Mouse (Mus musculus) cerebellum, postnatal 4 days (tissue): ENCODE data around the gene Aplnr.

Source experiments
- DNase-seq, 2 experiments: peaks; one replicate each; pipeline ENCODE4 v3.0.0; 2022; ENCODE audit warnings: low spot score in 2 of 2, mixed read lengths in 1 of 2

Gene Aplnr

DNA sequence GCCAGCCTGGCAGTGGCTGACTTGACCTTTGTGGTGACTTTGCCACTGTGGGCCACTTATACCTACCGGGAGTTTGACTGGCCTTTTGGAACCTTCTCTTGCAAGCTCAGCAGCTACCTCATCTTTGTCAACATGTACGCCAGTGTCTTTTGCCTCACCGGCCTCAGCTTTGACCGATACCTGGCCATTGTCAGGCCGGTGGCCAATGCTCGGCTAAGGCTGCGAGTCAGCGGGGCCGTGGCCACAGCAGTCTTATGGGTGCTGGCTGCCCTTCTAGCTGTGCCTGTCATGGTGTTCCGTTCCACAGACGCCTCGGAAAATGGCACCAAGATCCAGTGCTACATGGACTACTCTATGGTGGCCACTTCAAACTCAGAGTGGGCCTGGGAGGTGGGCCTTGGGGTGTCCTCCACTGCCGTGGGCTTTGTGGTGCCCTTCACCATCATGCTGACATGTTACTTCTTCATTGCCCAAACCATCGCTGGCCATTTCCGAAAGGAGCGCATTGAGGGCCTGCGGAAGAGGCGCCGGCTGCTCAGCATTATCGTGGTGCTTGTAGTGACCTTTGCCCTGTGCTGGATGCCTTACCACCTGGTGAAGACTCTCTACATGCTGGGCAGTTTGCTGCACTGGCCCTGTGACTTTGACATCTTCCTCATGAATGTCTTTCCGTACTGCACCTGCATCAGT, 951 bp downstream of the Aplnr start:
- DNase-seq, result no peak

DNA sequence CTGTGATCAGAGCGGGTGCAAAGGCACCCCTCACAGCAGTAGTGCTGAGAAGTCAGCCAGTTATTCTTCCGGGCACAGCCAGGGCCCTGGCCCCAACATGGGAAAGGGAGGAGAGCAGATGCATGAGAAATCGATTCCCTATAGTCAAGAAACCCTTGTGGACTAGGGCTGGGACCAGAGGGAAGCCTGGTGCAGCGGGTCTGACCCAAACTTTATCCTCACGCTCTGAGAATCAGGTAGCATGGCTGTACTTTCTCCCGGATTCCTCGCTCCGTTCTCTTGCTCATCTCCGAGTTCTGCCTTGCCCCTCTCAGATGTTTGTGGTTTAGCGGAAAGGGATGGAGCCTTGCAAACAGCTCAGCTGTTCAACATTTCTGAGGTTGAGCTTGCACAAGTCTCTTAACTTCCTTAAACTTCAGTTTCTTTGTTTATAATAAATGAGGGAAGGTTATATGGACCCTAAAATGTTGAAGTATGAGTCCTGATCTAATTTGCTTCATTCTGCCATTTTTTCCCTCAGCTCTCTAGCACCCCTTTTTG, 1.6 kb downstream of the Aplnr start:
- DNase-seq, result no peak

DNA sequence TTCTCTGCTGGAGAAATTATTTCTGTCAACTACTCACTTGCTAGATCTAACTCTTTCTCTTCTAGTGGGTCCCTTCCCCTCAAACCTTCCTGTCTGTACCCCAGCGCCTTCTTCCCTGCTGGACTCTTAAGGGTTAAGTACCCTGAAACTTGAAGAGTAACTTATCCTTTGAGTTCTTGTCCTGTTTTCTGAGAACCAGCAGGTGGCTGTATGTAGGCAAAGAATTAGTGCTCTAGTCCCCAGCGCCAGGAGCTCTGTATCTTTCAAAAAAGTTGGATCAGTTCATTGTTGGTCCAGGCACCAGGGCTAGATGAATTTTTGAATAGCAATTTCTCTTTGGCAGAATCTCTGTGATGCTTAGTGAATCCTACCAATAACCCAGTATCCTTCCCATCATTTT, 2.1 kb downstream of the Aplnr start:
- DNase-seq, result no peak

DNA sequence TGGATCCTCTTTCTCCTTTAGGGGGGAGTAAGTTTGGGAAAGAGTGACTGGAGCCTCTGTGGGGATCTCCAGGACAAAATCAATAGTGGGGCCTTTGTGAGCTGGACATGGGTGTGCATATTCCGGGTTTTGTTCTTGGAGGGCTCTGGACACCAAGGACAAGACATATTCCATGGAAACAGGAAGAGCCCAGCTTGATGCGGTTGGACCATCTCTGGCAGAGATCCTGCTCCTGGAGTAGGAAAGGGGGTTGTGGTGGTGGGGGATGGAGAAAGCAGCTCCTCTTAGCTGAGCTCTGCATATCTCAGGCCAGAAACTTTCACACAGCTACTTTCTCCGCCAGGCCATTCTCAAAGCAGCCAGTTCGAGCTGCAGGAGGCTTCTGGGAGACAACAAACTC, 3.4 kb downstream of the Aplnr start:
- no peak for DNase-seq

DNA sequence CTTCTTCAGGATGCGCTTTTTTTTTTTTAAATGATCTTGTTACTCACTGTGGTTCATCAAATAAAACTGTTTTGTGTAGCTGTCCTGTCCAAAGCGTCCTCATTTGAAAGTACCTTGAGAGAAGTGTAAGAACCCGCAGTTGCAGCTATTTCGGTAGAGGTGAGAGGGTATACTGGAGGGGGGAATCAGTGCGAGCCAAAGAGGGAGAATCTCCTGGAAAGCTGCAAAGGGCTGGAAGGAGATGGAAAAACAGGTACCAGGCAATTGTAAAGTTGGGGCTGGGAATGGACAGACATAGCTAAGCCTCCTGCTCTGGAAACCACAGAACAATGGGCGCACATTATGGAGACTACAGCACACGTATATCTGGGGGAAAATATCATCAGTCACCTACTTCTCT, 3.8 kb downstream of the Aplnr start:
- no peak for DNase-seq

DNA sequence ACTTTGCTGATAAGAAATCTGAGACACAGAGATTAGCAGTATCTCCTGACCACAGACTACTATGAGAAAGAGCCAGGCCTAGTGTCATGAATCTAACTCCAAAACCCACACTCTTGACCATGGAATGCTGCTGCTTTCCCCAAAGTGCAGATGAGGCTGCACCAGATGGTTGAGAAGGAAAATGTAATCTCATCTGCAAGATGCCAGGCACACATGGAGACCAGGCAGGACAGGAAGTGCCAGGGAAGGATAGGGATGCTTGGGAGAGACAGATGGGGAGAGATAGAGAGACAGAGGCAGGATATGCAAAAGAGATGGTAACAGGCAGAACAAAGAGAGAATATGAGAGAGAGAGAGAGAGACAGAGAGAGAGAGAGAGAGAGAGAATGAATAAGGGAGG, 4.8 kb downstream of the Aplnr start:
- no peak for DNase-seq

DNA sequence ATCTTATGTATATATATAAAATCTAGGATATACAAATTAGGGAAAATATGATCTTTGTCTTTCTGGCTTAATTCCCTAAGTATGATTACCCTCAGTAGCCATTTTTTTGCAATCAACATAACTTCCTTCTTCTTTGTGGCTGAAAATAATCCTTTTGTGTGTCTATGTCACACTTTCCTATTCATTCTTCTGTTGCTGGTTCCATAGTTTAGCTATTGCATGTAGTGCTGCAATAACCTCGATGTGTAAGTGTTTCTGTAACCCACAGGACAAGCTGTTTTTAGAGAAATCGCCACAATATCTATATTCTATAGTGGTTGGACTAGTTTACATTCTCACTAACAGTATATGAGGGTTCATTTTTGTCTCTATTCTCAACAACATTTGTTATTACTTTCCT, 8.9 kb downstream of the Aplnr start:
- DNase-seq, result no peak

DNA sequence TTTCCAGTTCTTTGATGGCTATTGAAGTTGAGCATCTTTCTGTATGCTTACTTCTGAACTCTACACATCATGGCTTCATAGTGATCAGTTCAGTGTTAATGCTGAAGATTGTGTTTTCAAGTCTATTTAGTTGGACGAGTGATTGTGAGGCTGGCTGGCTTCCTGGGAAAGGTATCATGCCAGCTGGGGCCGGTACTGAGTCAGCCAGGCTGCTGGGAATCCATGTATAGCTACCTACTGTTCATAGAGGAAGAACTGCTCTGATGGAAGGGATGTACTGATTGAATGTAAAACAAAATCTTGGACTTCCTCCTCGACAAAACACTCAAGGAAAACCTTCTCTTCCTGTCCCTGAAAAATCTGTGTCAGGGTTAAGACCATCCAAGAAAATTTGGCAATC, 9.3 kb downstream of the Aplnr start:
- DNase-seq, result no peak

DNA sequence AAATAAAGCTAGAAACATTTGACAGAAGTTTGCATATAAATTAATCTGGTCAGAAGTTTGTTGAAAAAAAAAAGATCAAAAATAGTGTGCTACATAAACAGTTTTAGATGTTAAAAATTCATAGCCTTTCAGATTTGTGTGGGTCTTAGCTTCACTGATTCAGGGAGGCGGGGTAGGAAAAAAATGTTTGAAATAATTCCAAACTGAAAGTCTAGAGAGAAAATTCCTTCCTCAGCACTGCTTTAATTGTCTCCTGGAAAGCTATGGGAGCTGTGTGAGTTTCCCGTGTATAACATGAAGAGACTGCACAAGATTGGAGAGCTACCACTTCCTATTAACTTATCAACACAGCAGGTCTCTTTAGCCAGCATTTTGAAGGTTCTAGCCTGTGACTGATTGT, 11.5 kb downstream of the Aplnr start:
- no peak for DNase-seq

DNA sequence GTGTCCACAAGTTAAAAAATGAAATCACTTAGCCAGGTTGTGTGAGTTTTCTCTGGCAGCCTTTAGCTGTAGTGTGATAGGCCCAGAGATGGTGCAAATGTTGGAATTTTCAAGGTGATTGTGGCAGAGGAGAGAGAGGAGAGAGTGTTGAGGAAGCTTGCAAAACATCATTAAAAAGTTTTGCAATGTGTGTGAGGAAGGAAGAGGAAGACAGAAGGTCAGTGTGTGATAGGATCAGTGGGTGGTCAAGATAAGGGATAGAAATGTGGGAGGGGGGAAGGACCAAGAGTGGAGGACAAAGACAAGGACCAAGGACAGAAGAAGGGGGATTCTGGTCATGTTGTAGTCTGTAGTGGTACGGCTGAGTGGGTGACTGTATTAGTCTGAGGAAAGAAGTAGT, 14.3 kb downstream of the Aplnr start:
- DNase-seq, result no peak

DNA sequence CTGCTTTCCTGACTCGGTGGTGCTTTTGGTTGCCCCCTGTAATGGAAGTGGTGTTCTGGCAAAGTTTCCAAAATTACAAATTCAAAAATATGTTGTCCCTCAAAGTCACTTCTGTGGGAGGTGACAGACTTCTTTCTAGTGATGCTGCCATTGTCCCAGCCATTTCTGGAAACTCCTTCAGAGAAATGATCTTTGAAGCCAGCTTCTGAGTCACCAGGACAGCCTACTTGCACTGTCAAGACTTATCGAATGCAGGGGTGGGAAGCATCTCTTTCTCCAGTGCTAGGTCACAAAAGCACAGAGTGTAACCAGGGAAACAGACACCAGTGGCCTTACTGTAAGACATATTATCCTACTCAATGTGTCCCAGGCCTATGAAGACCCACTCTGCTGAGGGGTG, 15.2 kb downstream of the Aplnr start:
- DNase-seq, result no peak

DNA sequence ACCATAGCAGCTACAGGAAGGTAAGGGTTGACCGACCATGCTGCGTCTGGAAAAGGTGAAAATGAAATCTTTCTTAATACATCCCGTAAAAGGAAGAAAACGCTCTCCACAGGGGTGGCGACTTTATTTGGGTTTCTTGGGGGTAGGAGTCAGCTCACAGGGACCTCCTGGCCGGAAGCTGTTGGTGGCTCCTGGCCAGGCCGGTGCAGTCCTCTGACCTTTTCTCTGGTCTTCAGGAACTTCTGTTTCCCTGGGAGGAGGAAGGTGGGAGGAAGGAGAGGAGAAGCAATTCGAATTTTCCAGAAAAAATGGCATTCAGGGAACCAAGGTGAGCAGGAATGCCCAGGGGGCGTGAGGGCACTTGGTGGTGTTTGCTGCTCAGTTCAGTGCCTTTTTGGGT, 19.3 kb downstream of the Aplnr start:
- DNase-seq, result no peak

DNA sequence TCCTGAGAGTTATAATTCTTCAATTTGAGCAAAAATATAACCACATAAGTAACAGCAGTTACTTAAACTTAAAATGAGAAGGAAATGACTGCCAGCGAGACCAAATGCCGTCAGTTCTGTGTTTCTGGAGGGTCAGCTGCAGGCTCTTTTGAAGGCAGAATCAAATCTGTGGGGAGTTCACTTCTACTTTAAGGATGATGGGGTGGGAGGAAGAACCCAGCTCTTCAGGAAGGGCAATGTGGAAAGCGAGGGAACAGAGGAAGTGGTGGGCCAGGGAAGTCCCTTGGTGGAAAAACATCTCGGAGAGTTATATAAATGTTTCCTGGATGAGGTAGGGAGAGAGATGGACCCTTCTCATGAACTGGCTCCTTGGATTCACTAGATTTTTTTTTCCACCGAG, 20.1 kb downstream of the Aplnr start:
- DNase-seq, result no peak

DNA sequence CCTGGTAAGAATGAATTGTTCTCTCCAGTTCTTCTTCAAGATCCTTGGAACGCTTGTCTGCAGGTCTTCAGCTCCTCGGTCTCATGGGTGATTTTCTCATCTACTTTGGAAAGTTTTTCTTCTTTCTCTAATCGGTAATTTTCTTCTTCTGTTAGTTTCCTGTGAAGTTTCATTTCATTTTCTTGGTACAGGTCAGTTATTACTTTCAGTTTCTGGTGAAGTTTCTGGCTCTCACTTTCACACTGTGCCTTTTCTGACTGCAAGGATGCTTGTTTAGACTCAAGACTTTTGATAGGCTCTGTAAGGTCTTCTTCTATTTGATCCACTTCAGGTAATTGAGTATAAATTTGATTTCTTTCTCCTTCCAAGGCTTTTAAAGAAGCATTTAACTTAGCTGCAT, 21.4 kb downstream of the Aplnr start:
- no peak for DNase-seq

DNA sequence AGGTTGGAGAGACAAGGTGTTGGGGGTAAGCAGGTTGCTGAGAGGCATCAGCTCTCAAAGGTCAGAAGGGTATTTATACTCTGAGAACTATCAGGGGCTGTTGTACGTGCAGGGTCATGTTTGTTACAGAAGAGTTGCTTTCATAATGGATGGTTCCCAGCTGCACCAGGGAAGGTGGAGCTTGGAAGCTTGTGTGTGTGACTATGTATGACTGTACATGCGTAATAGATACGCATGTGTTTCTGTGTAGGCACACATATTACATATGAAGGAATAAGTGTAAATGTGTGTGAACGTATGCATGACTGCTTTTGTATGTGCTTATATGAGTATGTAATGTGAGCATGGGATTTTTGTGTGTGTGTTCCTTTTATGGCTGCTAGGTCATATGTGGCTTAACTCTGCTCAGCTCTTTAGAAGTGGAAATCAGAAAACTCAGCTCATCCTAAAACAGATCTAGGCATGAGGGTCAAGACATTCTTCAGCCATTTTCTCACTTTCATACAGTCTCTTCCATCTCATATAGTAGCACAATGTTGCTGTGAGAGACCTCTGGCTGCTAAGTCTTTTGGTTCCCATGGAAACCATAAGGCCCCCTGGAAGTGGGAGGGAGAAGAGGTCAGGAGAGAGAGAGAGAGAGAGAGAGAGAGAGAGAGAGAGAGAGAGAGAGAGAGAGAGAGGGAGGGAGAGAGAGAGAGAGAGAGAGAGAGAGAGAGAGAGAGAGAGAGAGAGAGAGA, 25.0 kb downstream of the Aplnr start:
- DNase-seq, result no peak

DNA sequence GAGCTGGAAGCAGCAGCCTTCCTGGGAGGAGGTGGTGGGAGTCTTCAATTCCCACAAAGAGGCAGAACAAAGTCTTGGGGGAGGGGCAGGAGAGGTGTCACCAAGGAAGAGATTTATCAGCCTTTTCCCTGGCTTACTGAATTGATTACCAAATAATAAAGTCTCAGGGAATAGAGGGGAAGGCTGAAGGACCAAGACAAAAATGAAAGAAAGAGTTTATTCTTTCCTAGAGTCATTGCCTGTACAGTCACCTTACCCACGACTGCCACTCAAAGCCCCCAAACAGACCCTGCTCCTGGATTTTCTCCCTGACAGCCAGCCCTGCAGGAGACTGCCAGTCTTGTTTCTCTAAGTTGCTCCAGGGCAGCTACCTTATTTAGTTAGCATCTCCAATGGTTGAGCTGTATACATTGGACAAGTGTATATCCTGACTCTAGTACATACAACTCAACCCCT, 25.6 kb downstream of the Aplnr start:
- DNase-seq, result no peak

DNA sequence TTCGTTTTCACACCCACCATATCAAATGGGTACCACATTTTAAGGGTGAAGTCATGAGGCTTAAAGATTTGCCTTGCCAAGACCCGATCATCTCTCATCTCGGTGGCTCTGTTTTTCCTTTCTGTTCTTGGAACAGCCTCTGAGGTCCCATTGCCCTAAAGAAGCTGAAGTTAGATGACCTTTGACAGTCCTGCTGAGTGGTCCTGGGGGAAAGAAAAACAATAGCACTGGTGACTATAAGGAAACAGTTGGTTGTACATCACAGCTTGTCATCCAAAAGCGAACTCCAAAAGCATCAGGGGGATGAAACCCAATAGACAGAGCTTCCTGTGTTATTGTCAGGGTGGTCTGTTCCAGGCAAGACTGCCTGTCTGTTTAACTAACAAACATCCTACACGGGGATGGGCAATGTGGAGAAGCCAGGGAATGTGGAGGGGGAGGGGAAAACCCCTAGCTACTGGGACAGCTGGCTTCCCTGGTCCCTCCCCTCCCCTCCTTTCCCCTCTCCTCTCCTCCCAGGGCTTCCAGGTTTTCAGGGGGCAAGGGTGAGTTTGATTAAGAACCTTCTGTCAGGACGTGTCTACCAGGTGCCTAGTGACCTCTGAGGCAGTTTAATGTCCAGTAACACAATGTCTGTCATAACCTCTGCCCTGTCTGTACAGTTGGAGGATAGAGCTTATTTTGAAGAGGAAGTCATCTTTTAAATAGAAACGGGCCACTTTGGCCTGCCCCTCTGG, 27.5 kb downstream of the Aplnr start:
- DNase-seq, result no peak

DNA sequence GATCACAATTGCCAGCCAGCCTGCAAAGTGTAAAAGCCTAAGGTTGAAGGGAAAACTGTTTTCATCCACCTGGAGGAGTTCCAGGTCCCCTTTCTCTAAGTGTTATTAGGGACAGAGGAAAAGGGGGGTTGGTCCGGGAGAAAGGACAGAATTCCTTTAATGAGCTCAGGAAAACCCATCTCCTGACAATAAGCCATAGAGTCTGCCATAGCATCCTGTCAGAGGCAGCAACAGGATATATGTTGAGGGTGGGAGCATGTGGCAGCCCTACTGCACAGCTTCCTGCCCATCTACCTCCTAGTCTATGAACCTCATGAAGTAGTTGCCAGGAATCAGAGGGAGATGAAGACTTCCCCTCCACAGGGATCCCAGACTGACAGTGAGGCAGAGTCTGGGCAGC, 31.6 kb downstream of the Aplnr start:
- no peak for DNase-seq

DNA sequence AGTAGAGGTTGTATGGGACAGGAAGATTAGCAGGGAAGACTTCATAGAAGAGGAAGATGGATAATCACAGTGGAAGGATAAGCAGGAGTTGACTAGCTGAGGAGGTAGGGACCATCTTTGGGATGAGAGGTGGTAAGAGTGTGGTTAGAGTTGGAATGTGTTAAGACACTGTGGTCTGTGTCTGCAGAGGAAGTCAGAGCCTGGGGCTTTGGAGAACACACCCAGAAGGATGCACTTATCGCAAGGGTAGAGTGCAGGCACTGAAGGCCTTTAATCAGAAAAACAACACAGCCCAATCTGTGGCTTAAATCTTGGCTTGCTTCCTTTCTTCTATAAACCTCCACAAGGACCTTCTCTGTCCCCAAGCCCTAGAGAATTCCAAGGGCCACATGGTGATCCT, 32.3 kb downstream of the Aplnr start:
- no peak for DNase-seq

DNA sequence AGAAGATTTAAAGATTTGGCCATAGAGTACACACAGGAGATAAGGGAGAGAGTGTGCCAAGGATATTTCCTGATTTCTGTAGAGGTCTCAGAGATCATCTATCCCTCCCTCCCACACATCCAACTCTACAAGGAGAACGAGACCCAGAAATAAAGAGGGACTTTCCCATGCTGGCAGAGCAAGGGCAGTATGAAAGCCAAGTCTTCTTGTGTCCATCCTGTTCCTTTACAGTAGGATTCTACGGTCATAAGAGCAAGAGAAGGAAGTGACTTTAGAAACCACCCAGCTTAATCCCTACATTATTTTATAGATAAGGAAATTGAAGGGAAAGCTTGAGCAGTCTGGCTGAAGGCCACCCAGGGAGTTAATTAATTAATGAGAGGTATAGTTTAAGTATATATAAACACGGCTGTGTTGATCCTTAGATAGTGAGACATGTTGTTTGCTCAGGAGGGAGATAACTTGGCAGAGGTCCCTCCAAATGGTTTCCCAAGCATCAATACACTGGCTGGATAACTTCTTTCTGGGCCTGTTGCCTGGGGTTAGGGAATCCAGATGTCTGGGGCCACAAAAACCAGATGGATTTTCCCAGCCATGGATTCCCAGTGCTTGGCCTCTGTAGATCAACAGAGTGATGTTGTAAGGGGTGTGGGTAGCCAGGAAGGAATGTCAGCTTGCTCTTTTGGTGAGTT, 36.2 kb downstream of the Aplnr start:
- DNase-seq, result no peak

DNA sequence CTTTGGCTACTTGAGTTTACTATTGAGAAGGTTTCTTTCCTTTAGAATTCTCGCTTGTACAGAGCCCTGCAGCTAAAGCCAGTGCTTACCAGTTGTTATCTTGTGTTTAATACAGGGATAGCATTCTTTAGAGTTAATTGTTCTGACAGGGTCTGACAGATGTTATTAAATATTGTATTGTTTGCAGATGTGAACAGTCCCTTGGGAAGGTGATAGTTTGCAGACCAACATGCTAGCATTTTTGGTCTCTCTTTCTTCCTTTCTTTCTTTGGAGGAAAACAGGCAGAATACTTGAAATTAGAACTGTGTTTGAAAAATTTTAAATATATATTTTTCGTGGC, 36.7 kb downstream of the Aplnr start:
- DNase-seq, result no peak

DNA sequence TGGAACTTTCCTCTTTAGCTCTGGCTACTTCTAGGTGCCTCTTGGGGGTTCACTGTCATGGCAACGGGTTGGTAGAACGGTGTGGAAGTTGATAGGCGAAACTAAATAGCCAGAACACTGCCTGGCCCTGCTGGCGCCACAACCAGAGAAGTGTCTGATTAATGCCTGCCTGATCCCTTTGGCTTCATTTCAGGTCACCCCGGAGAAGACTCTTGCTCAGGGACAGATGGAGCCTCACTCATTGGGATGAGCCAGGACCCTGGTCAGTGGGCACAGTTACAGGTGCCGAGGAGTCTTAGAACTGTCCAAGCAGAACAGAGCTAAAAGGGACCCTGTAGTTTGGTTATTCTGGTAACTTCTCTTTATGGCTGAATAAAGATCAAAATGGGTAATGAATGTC, 37.5 kb downstream of the Aplnr start:
- peak in 1 of 2 experiments; percentile 17 for DNase-seq
